Mouse (Mus musculus) spleen, adult 2 months (tissue): ENCODE measurements at regions not wholly inside any gene's neighbourhood (a gene's known extent, or its start where the extent isn't known, plus 50 kb on each side); places are given as distances from the start of the nearest gene placed in this dataset.

Source experiments
- DNase-seq, 2 experiments: peaks; one replicate each; pipeline versions ENCODE4 v3.0.0 to v3.0.0-alpha.2; 2012 to 2021; ENCODE audit warnings: low spot score in 2 of 2, low read depth in 1 of 2
- H3K27ac ChIP-seq: fragments of 200-500 bp; 2 replicates; pipeline ENCODE4 v1.5.1; 2012; ENCODE audit warnings: low read length, inconsistent platforms; ENCODE audit not compliant: insufficient read depth
- H3K27me3 ChIP-seq: fragments of 200-500 bp; 2 replicates; pipeline ENCODE4 v1.6.1; 2012; ENCODE audit warnings: mild to moderate bottlenecking, moderate library complexity, low read length, inconsistent platforms; ENCODE audit not compliant: control insufficient read depth, insufficient read depth
- H3K36me3 ChIP-seq: fragments of 200-500 bp; 2 replicates; pipeline ENCODE4 v1.6.1; 2012; ENCODE audit warnings: mild to moderate bottlenecking, low read length, inconsistent platforms; ENCODE audit not compliant: control insufficient read depth, insufficient read depth
- H3K4me1 ChIP-seq: fragments of 200-500 bp; 2 replicates; pipeline ENCODE4 v1.6.1; 2011; ENCODE audit warnings: inconsistent platforms; ENCODE audit not compliant: control insufficient read depth, insufficient read depth, insufficient read length
- H3K4me3 ChIP-seq: fragments of 200-500 bp; 2 replicates; pipeline ENCODE4 v1.5.1; 2011; ENCODE audit warnings: mild to moderate bottlenecking, inconsistent platforms; ENCODE audit not compliant: insufficient read depth, insufficient read length; ENCODE audit errors: extremely low read depth
- CTCF ChIP-seq: fragments of 200-500 bp; IDR thresholded peaks from 2 replicates; pipeline ENCODE4 v1.5.1; 2011; ENCODE audit warnings: mild to moderate bottlenecking, inconsistent platforms; ENCODE audit not compliant: insufficient read depth, insufficient read length, insufficient replicate concordance; ENCODE audit errors: extremely low read depth
- POLR2A ChIP-seq: fragments of 200-500 bp; IDR thresholded peaks from 2 replicates; pipeline ENCODE4 v1.6.1; 2011; ENCODE audit warnings: low read depth, low read length, inconsistent platforms
- WGBS: fragments of 180-500 bp; shearing (Covaris S2); methylation state at CpG from one replicate; pipeline ENCODE4 v1.1.7; 2018; 5-methylcytosine and 5-hydroxymethylcytosine counted together

GRCm38 (mm10) chr13:48102576-48102975, 158.5 kb upstream of the Id4 start:
- TF ChIP-seq CTCF = no peak
- no peak for TF ChIP-seq POLR2A
- Histone ChIP-seq H3K4me3 (no peak overlapping the region), H3K4me1 (no peaks in the 10 kb centered on the region), H3K36me3 (no peaks in the 10 kb centered on the region), H3K27ac (no peak overlapping the region), H3K27me3 (no peaks in the 10 kb centered on the region)
- no peak for DNase-seq
- WGBS = 62% methylated on average over 7 of the region's 7 CpGs

- no peak for DNase-seq
- no peaks in the 10 kb centered on the region for H3K27me3 ChIP-seq
Observed at GRCm38 (mm10) chr13:48104766-48105165, 156.3 kb upstream of the Id4 start.

GRCm38 (mm10) chr13:48106946-48107345, 154.1 kb upstream of the Id4 start:
- DNase-seq = no peak
- no peaks in the 10 kb centered on the region for H3K36me3 ChIP-seq
- H3K4me3 ChIP-seq = no peak overlapping the region
- 77% methylated on average over 5 of the region's 5 CpGs for whole genome bisulfite sequencing
- no peak overlapping the region for H3K27ac ChIP-seq
- TF ChIP-seq CTCF (no peak), POLR2A (no peak)
- no peaks in the 10 kb centered on the region for H3K27me3 ChIP-seq
- H3K4me1 ChIP-seq = no peaks in the 10 kb centered on the region

More at GRCm38 (mm10) chr13:48104766-48105165, 156.3 kb upstream of the Id4 start:
- WGBS = 65% methylated on average over 6 of the region's 6 CpGs
- Histone ChIP-seq H3K36me3 (no peaks in the 10 kb centered on the region), H3K4me3 (no peak overlapping the region), H3K27ac (no peak overlapping the region), H3K4me1 (no peaks in the 10 kb centered on the region)
- no peak for TF ChIP-seq CTCF
- TF ChIP-seq POLR2A = no peak

GRCm38 (mm10) chr13:48115890-48116289, 145.1 kb upstream of the Id4 start:
- WGBS = 81% methylated on average over 7 of the region's 7 CpGs

GRCm38 (mm10) chr13:48126582-48126981, 134.4 kb upstream of the Id4 start:
- Histone ChIP-seq H3K27me3 (no peaks in the 10 kb centered on the region), H3K4me3 (no peak overlapping the region), H3K36me3 (no peaks in the 10 kb centered on the region), H3K4me1 (no peaks in the 10 kb centered on the region), H3K27ac (no peak overlapping the region)
- DNase-seq = no peak
- TF ChIP-seq POLR2A (no peak), CTCF (no peak)
- WGBS = 74% methylated on average over 6 of the region's 6 CpGs

More at GRCm38 (mm10) chr13:48115890-48116289, 145.1 kb upstream of the Id4 start:
- Histone ChIP-seq H3K27me3 (no peaks in the 10 kb centered on the region), H3K4me1 (no peaks in the 10 kb centered on the region), H3K27ac (no peak overlapping the region), H3K4me3 (no peak overlapping the region), H3K36me3 (no peaks in the 10 kb centered on the region)
- no peak for TF ChIP-seq POLR2A
- no peak for DNase-seq

GRCm38 (mm10) chr13:48130724-48131123, 130.3 kb upstream of the Id4 start:
- Histone ChIP-seq H3K36me3 (no peaks in the 10 kb centered on the region), H3K27me3 (no peaks in the 10 kb centered on the region), H3K27ac (no peak overlapping the region), H3K4me3 (no peak overlapping the region), H3K4me1 (no peaks in the 10 kb centered on the region)
- TF ChIP-seq POLR2A (no peak), CTCF (no peak)
- WGBS = 15% methylated on average over 17 of the region's 17 CpGs
- DNase-seq = no peak

GRCm38 (mm10) chr13:48131681-48132080, 129.3 kb upstream of the Id4 start:
- no peaks in the 10 kb centered on the region for H3K4me1 ChIP-seq
- 84% methylated on average over 5 of the region's 5 CpGs for WGBS
- H3K27ac ChIP-seq = no peak overlapping the region
- TF ChIP-seq CTCF = no peak
- no peak for TF ChIP-seq POLR2A
- H3K27me3 ChIP-seq = no peaks in the 10 kb centered on the region
- DNase-seq = no peak
- no peak overlapping the region for H3K4me3 ChIP-seq
- H3K36me3 ChIP-seq = no peaks in the 10 kb centered on the region
